Mouse (Mus musculus) stomach, postnatal 0 days (tissue): ENCODE measurements around the gene Fam122a.

ENCODE experiments used
- CTCF ChIP-seq: IDR thresholded peaks from 2 replicates; pipeline ENCODE4 v1.5.1; 2016; ENCODE audit warnings: antibody characterized with exemption, low read depth, mild to moderate bottlenecking, moderate library complexity
- EP300 ChIP-seq: optimal IDR thresholded peaks from 2 replicates; pipeline ENCODE3; 2016; ENCODE audit warnings: antibody characterized with exemption

DNA sequence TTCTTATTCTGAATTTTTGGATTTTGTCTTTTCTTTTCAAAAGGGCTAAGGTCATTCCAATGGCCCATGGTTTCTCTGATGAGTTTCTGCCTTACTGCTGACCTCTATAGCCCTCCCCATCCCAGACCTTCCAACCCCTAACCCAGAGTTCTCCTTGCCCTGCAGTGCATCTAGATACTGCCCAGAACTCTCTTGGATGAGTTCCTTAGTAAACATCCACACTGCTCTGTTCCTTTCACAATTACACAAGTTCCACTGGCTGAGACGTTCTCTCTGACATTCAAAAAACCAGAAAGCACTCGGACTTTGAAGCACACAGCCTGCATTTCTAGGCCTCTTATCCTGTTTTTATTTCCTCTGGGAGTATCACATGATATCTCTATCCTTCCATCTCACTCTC is 3.8 kb upstream of the Fam122a start:
- TF ChIP-seq EP300 (no peak), CTCF (no peak)
